Mouse (Mus musculus): Measurements from ENCODE around the gene Pip5kl1.

- no peak for TF ChIP-seq POLR2A (IDR thresholded peaks at IDR 0.05; ENCODE audit: borderline replicate concordance, control insufficient read depth, low read depth, low read length)
- TF ChIP-seq CTCF (IDR thresholded peaks at IDR 0.05; ENCODE audit: control insufficient read depth, insufficient read depth, low read length), result no peak
Measured at GRCm38 (mm10) chr2:32537360-32537905, 37.2 kb upstream of the Pip5kl1 start.

Data from bone marrow, adult 2 months (tissue).